18 mouse cellular contexts compared by ENCODE assay signal in genomic region chr11:33547386-33547785, GRCm38 (mm10). TPM values are rescaled to one million over a fixed set of nuclear protein-coding genes. Genes with fewer than 3 reads are reported as not detected.
DNase-seq lines count a peak whose midpoint lies in the region; TF ChIP-seq lines count a peak whose summit lies in the region.
"Had no signal": no experiment of that assay in that cellular context is flagged by ENCODE, and none has a peak within 500 bp of the region (broad histone marks: within the 10 kb centered on the region; RNA-seq: fewer than 3 reads in every experiment).

No protein-coding gene starts in this region.

- no peak overlapping the region for H3K27ac ChIP-seq in gastrocnemius, adult 2 months
- H3K27ac ChIP-seq in kidney, adult 2 months (ENCODE audit: insufficient read depth, low read depth, low read length), result no peak overlapping the region

- intact Hi-C loops in gastrocnemius, adult 2 months (cut with DNase I), result no loop called here

- H3K36me3 ChIP-seq in kidney, adult 2 months (ENCODE audit: control insufficient read depth, insufficient read depth, low read length), result no peaks in the 10 kb centered on the region

- no peaks in the 10 kb centered on the region for H3K4me1 ChIP-seq in kidney, adult 2 months (ENCODE audit: control insufficient read depth, insufficient read depth, low read length)

- WGBS in kidney, adult 2 months, result 44% methylated on average over 2 of the region's 2 CpGs

- no peak for TF ChIP-seq CTCF in gastrocnemius, adult 2 months (IDR thresholded peaks at IDR 0.05)
- no peak for TF ChIP-seq CTCF in kidney, adult 2 months (conservative IDR thresholded peaks at IDR 0.05; ENCODE audit: insufficient read depth, insufficient read length, low read depth, low read length)

- no peak for TF ChIP-seq POLR2A in kidney, adult 2 months (IDR thresholded peaks at IDR 0.05; ENCODE audit: low read depth, low read length)

- no peak overlapping the region for H3K4me3 ChIP-seq in gastrocnemius, adult 2 months
- H3K4me3 ChIP-seq in kidney, adult 2 months (ENCODE audit: insufficient read depth, low read depth, low read length), result no peak overlapping the region

- peak; percentile 50 for DNase-seq in adrenal gland, postnatal 10 days
- no peak for DNase-seq in adrenal gland, adult 18-20 months (ENCODE audit: low spot score in 2 of 2)
- peak; percentile 17 for DNase-seq in gastrocnemius, adult 2 months
- no peak for DNase-seq in gastrocnemius, postnatal 25 days
- peak; percentile 15 for DNase-seq in kidney, postnatal 14 days
- DNase-seq in kidney, adult 2 months, result no peak
- peak; percentile 20 for DNase-seq in right cerebral cortex, postnatal 4 days
- no peak for DNase-seq in right cerebral cortex, adult 2 months (ENCODE audit: low spot score in 2 of 2)
- DNase-seq: layer of hippocampus, adult 9-11 months; liver had no signal

- no peaks in the 10 kb centered on the region for H3K27me3 ChIP-seq in kidney, adult 2 months (replicated peaks; ENCODE audit: control insufficient read depth, insufficient read depth, low read length)
- H3K27me3 ChIP-seq: CH12.LX had no signal

RNA-seq across cellular contexts. Expression of gene Gabrp, which starts 31.4 kb away (rescaled TPM):
- not detected for total RNA-seq in adrenal gland, postnatal 10 days (2021)
- total RNA-seq in adrenal gland, adult 18-20 months (2021), result not detected
- not detected for total RNA-seq in gastrocnemius, adult 2 months (2021)
- not detected for total RNA-seq in gastrocnemius, postnatal 25 days (2021)
- 0.18 and 0.31 TPM in 2 replicates for polyA plus RNA-seq in kidney, adult 2 months (2012; rRNA removed)
- total RNA-seq: left cerebral cortex, postnatal 14 days had no signal
- polyA plus RNA-seq: hindbrain, embryonic 16.5 days had no signal

RNA-seq across cellular contexts. Expression of gene Ranbp17, which starts 33.8 kb away (rescaled TPM):
- total RNA-seq in adrenal gland, postnatal 10 days (2021), result 1 to 10 TPM; 4.2 to 6.7 TPM
- 1 to 10 TPM; 1.9 to 2.0 TPM for total RNA-seq in adrenal gland, adult 18-20 months (2021)
- under 1 TPM; 0.31 to 0.64 TPM for total RNA-seq in gastrocnemius, adult 2 months (2021)
- total RNA-seq in gastrocnemius, postnatal 25 days (2021), result under 1 TPM; 0.38 to 0.79 TPM
- 0.42 and 0.45 TPM in 2 replicates for polyA plus RNA-seq in kidney, adult 2 months (2012; rRNA removed)
- total RNA-seq: CH12.LX had no signal

RNA-seq across cellular contexts. Expression of gene D130052B06Rik, which starts 51.7 kb away (rescaled TPM):
- not detected for total RNA-seq in adrenal gland, postnatal 10 days (2021)
- total RNA-seq in adrenal gland, adult 18-20 months (2021), result not detected
- not detected for total RNA-seq in gastrocnemius, adult 2 months (2021)
- not detected for total RNA-seq in gastrocnemius, postnatal 25 days (2021)
- polyA plus RNA-seq in kidney, adult 2 months (2012; rRNA removed), result not detected in 2 replicates
- total RNA-seq: CH12.LX; left cerebral cortex, postnatal 14 days had no signal
- polyA plus RNA-seq: heart, embryonic 16.5 days; hindbrain, embryonic 16.5 days; kidney, embryonic 14.5 days; midbrain, embryonic 11.5 days; testis, adult 2 months; urinary bladder, adult 2 months had no signal

Comparison
In these comparisons a context has a peak if more than half of its experiments do, and no peak if none do; other contexts are left out.
1. DNase-seq: peak in adrenal gland, postnatal 10 days (single experiment), gastrocnemius, adult 2 months (single experiment), kidney, postnatal 14 days (single experiment) and right cerebral cortex, postnatal 4 days (single experiment); none in adrenal gland, adult 18-20 months (0 of 2), gastrocnemius, postnatal 25 days (single experiment), kidney, adult 2 months (single experiment) and right cerebral cortex, adult 2 months (0 of 2).